Mouse (Mus musculus): ENCODE data around the gene 4933409G03Rik. TPM values are rescaled to one million over a fixed set of nuclear protein-coding genes. Genes with fewer than 3 reads are reported as not detected.
"Not testable (repeated sequence)": the region's sequence is repeated elsewhere in the genome, so short reads cannot be mapped to it uniquely, and the experiment has no call there.

Gene 4933409G03Rik
- not detected in 2 replicates for polyA plus RNA-seq (2016; fragmentation: Nextera tagmentation; extraction: Ambion mirVana)

- 92% methylated on average over 5 of the region's 5 CpGs for WGBS
- Histone ChIP-seq H3K4me3 (no peak within 1 kb of the TSS), H3K9me3 (replicated peaks) (no peaks in the 10 kb centered on the region), H3K36me3 (no peaks in the 10 kb centered on the region), H3K4me1 (no peaks in the 10 kb centered on the region), H3K27me3 (ENCODE audit: low read depth, poor library complexity, severe bottlenecking) (no peaks in the 10 kb centered on the region), H3K27ac (replicated peaks) (no peak within 1 kb of the TSS)
- no peak for DNase-seq (ENCODE audit: low spot score)
Observed at GRCm38 (mm10) chr2:68582113-68582512, at the start of gene 4933409G03Rik. Gene 4933409G03Rik (plus strand): TSS chr2:68582413.

GRCm38 (mm10) chr2:68544190-68544589 is 38.0 kb upstream of the 4933409G03Rik start:
- H3K4me1 ChIP-seq = no peaks in the 10 kb centered on the region
- WGBS = 76% methylated on average over 2 of the region's 2 CpGs
- H3K36me3 ChIP-seq = no peaks in the 10 kb centered on the region
- no peaks in the 10 kb centered on the region for H3K27me3 ChIP-seq (ENCODE audit: low read depth, poor library complexity, severe bottlenecking)
- no peaks in the 10 kb centered on the region for H3K9me3 ChIP-seq (replicated peaks)
- H3K27ac ChIP-seq (replicated peaks) = no peak overlapping the region
- H3K4me3 ChIP-seq = no peak overlapping the region
- no peak for DNase-seq (ENCODE audit: low spot score)

- no peak overlapping the region for H3K4me3 ChIP-seq
- DNase-seq (ENCODE audit: low spot score) = no peak
- H3K4me1 ChIP-seq = no peaks in the 10 kb centered on the region
- H3K9me3 ChIP-seq (replicated peaks) = no peaks in the 10 kb centered on the region
- H3K36me3 ChIP-seq = no peaks in the 10 kb centered on the region
- no peaks in the 10 kb centered on the region for H3K27me3 ChIP-seq (ENCODE audit: low read depth, poor library complexity, severe bottlenecking)
- H3K27ac ChIP-seq (replicated peaks) = no peak overlapping the region
- 78% methylated on average over 4 of the region's 4 CpGs for WGBS
Observed at GRCm38 (mm10) chr2:68560821-68561220, 21.4 kb upstream of the 4933409G03Rik start.

- WGBS = 23% methylated on average over 3 of the region's 3 CpGs
- peak; percentile 25 for DNase-seq (ENCODE audit: low spot score)
- H3K9me3 ChIP-seq (replicated peaks) = no peaks in the 10 kb centered on the region
- no peak overlapping the region for H3K27ac ChIP-seq (replicated peaks)
- no peaks in the 10 kb centered on the region for H3K27me3 ChIP-seq (ENCODE audit: low read depth, poor library complexity, severe bottlenecking)
- no peak overlapping the region for H3K4me3 ChIP-seq
- H3K4me1 ChIP-seq = no peaks in the 10 kb centered on the region
- no peaks in the 10 kb centered on the region for H3K36me3 ChIP-seq
Observed at GRCm38 (mm10) chr2:68563331-68563730, 18.9 kb upstream of the 4933409G03Rik start.

- H3K4me3 ChIP-seq = no peak overlapping the region
- H3K36me3 ChIP-seq = no peaks in the 10 kb centered on the region
- 91% methylated on average over 15 of the region's 15 CpGs for WGBS
- no peak overlapping the region for H3K27ac ChIP-seq (replicated peaks)
- no peaks in the 10 kb centered on the region for H3K9me3 ChIP-seq (replicated peaks)
- DNase-seq (ENCODE audit: low spot score) = no peak
- H3K4me1 ChIP-seq = no peaks in the 10 kb centered on the region
- no peaks in the 10 kb centered on the region for H3K27me3 ChIP-seq (ENCODE audit: low read depth, poor library complexity, severe bottlenecking)
Observed at GRCm38 (mm10) chr2:68568361-68568760, 13.9 kb upstream of the 4933409G03Rik start.

DNA sequence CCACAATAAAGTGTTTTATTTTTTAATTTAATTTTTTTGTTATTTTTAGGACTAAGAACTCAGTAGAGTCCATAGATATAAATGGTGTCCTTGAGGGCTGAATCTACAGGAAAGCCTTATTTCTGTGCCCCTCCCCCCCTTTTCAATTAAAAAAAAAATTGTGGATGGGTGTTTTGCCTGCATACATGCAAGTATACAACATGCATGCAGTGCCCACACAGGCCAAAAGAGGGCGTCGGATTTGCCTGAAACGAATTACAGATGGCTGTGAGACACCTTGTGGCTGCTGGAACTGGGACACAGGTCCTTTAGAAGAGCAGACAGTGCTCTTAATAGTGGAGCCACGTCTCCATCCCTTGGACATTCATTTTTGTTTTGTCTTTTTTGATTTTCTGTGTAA is 9.9 kb upstream of the 4933409G03Rik start:
- WGBS = 31% methylated on average over 4 of the region's 4 CpGs
- Histone ChIP-seq H3K4me3 (no peak overlapping the region), H3K4me1 (no peaks in the 10 kb centered on the region), H3K9me3 (replicated peaks) (no peaks in the 10 kb centered on the region), H3K27ac (replicated peaks) (no peak overlapping the region), H3K36me3 (no peaks in the 10 kb centered on the region), H3K27me3 (ENCODE audit: low read depth, poor library complexity, severe bottlenecking) (no peaks in the 10 kb centered on the region)
- peak; percentile 28 for DNase-seq (ENCODE audit: low spot score)

- no peaks in the 10 kb centered on the region for H3K36me3 ChIP-seq
- DNase-seq (ENCODE audit: low spot score) = no peak
- H3K27ac ChIP-seq (replicated peaks) = no peak overlapping the region
- H3K27me3 ChIP-seq (ENCODE audit: low read depth, poor library complexity, severe bottlenecking) = no peaks in the 10 kb centered on the region
- WGBS = 81% methylated on average over 3 of the region's 3 CpGs
- H3K4me3 ChIP-seq = no peak overlapping the region
- H3K4me1 ChIP-seq = no peaks in the 10 kb centered on the region
- no peaks in the 10 kb centered on the region for H3K9me3 ChIP-seq (replicated peaks)
Observed at GRCm38 (mm10) chr2:68592765-68593164, 10.6 kb downstream of the 4933409G03Rik start.

GRCm38 (mm10) chr2:68656186-68656585 is 74.0 kb downstream of the 4933409G03Rik start, which contains the start of gene 4932414N04Rik:
Gene 4932414N04Rik (plus strand): TSS chr2:68656486.
- not testable (repeated sequence) for H3K4me3 ChIP-seq; H3K27me3 ChIP-seq (ENCODE audit: low read depth, poor library complexity, severe bottlenecking); H3K36me3 ChIP-seq; DNase-seq (ENCODE audit: low spot score); H3K27ac ChIP-seq (replicated peaks); H3K9me3 ChIP-seq (replicated peaks); H3K4me1 ChIP-seq
- 75% methylated on average over 2 of the region's 5 CpGs for WGBS

Other genes starting within 250 kb of the 4933409G03Rik start
- 30.1 and 37.5 TPM in 2 replicates for gene Stk39, start 110.1 kb upstream of the 4933409G03Rik start, polyA plus RNA-seq (2016; fragmentation: Nextera tagmentation; extraction: Ambion mirVana)
- not detected in 2 replicates for gene 4932414N04Rik, start 74.1 kb downstream of the 4933409G03Rik start, polyA plus RNA-seq (2016; fragmentation: Nextera tagmentation; extraction: Ambion mirVana)